Mouse (Mus musculus) stomach, embryonic 14.5 days (tissue): ENCODE measurements around the gene Trim30b. TPM values are rescaled to one million over a fixed set of nuclear protein-coding genes. Genes with fewer than 3 reads are reported as not detected.
"Not testable (repeated sequence)": the region's sequence is repeated elsewhere in the genome, so short reads cannot be mapped to it uniquely, and the experiment has no call there.

ENCODE experiments used
- ATAC-seq: fragments of 200-750 bp; cut with Nextera tagmentation; 2 replicates; pipeline ENCODE4 v1.8.0; 2017; ENCODE audit warnings: low read depth, moderate TSS enrichment; ENCODE audit not compliant: insufficient number of reproducible peaks, insufficient read depth, low FRiP score
- H3K27ac ChIP-seq: fragments of 300-500 bp; sonication (generic); 2 replicates; pipeline ENCODE4 v1.5.1; 2014; ENCODE audit warnings: mild to moderate bottlenecking, low read length, moderate library complexity, mixed read lengths
- H3K27me3 ChIP-seq: fragments of 300-500 bp; sonication (generic); 2 replicates; pipeline ENCODE4 v1.6.1; 2014; ENCODE audit warnings: low read length, control low read depth, mixed read lengths; ENCODE audit not compliant: control insufficient read depth, insufficient read depth
- H3K36me3 ChIP-seq: fragments of 300-500 bp; sonication (generic); 2 replicates; pipeline ENCODE4 v1.6.1; 2014; ENCODE audit warnings: mild to moderate bottlenecking, control low read depth, low read length, moderate library complexity, mixed read lengths; ENCODE audit not compliant: control insufficient read depth, insufficient read depth
- H3K4me1 ChIP-seq: fragments of 300-500 bp; sonication (generic); 2 replicates; pipeline ENCODE4 v1.6.1; 2014; ENCODE audit warnings: low read length, control low read depth, mixed read lengths; ENCODE audit not compliant: control insufficient read depth, insufficient read depth
- H3K4me2 ChIP-seq: fragments of 300-500 bp; sonication (generic); replicated peaks from 2 replicates; pipeline ENCODE4 v1.6.1; 2014; ENCODE audit warnings: low read depth, low read length, control low read depth
- H3K4me3 ChIP-seq: fragments of 300-500 bp; sonication (generic); 2 replicates; pipeline ENCODE4 v1.5.1; 2014; ENCODE audit warnings: low read depth, low read length, control low read depth
- H3K9ac ChIP-seq: fragments of 300-500 bp; sonication (generic); replicated peaks from 2 replicates; pipeline ENCODE4 v1.6.1; 2014; ENCODE audit warnings: low read depth, mild to moderate bottlenecking, control low read depth, low read length, moderate library complexity, mixed read lengths
- H3K9me3 ChIP-seq: fragments of 300-500 bp; sonication (generic); 2 replicates; pipeline ENCODE4 v1.6.1; 2016; ENCODE audit warnings: low read depth, low read length, control low read depth; ENCODE audit not compliant: control insufficient read depth
- WGBS: fragments of 180-500 bp; shearing (Covaris S2); extraction: QIAGEN DNeasy Blood & Tissue Kit; methylation state at CpG from one replicate; pipeline ENCODE4 v1.1.7; 2014; 5-methylcytosine and 5-hydroxymethylcytosine counted together
- polyA plus RNA-seq: library from polyadenylated mRNA; unstranded; fragments of >200 nt; fragmentation: Nextera tagmentation; extraction: Ambion mirVana; gene quantifications from 2 replicates; pipeline ENCODE4 v1.2.1, GENCODE M21; 2014

The Trim30b gene
- polyA plus RNA-seq, 1 experiment from 2014 or later: 0.22 TPM

GRCm38 (mm10) chr7:104348043-104348442 is 21.6 kb downstream of the Trim30b start:
- not testable (repeated sequence) for ATAC-seq, H3K4me2 ChIP-seq, H3K9me3 ChIP-seq, H3K27me3 ChIP-seq, H3K4me1 ChIP-seq, H3K36me3 ChIP-seq, H3K27ac ChIP-seq, H3K4me3 ChIP-seq, H3K9ac ChIP-seq
- 87% methylated on average over 4 of the region's 4 CpGs for WGBS

- H3K27me3 ChIP-seq, H3K36me3 ChIP-seq, H3K27ac ChIP-seq, H3K4me3 ChIP-seq, H3K9ac ChIP-seq, H3K9me3 ChIP-seq, H3K4me2 ChIP-seq, ATAC-seq, H3K4me1 ChIP-seq: not testable (repeated sequence)
- 83% methylated on average over 2 of the region's 4 CpGs for WGBS
These were observed 28.9 kb downstream of the Trim30b start for GRCm38 (mm10) chr7:104340744-104341143.

GRCm38 (mm10) chr7:104335547-104335946 is 34.1 kb downstream of the Trim30b start:
- H3K27ac ChIP-seq, H3K4me3 ChIP-seq, H3K4me1 ChIP-seq, H3K27me3 ChIP-seq, H3K9me3 ChIP-seq, ATAC-seq, H3K36me3 ChIP-seq, H3K4me2 ChIP-seq, H3K9ac ChIP-seq: not testable (repeated sequence)
- WGBS: 80% methylated on average over 3 of the region's 3 CpGs

- ATAC-seq, H3K4me2 ChIP-seq, H3K4me1 ChIP-seq, H3K9me3 ChIP-seq, H3K27me3 ChIP-seq, H3K27ac ChIP-seq, H3K4me3 ChIP-seq, H3K9ac ChIP-seq, H3K36me3 ChIP-seq: not testable (repeated sequence)
- 93% methylated on average over 2 of the region's 2 CpGs for WGBS
These were observed 40.5 kb downstream of the Trim30b start, which contains the start of gene Trim34b for GRCm38 (mm10) chr7:104329171-104329570. Gene Trim34b (plus strand): TSS chr7:104329471.

- no peak overlapping the region for H3K4me2 ChIP-seq
- H3K27ac ChIP-seq: no peak overlapping the region
- 69% methylated on average over 9 of the region's 9 CpGs for WGBS
- no peaks in the 10 kb centered on the region for H3K27me3 ChIP-seq
- no peaks in the 10 kb centered on the region for H3K4me1 ChIP-seq
- H3K36me3 ChIP-seq: no peaks in the 10 kb centered on the region
- no peak overlapping the region for H3K4me3 ChIP-seq
- H3K9me3 ChIP-seq: no peaks in the 10 kb centered on the region
- no peak overlapping the region for H3K9ac ChIP-seq
- ATAC-seq: no peak
These were observed 47.7 kb downstream of the Trim30b start for GRCm38 (mm10) chr7:104322028-104322427.

- WGBS: 21% methylated on average over 4 of the region's 4 CpGs
- H3K4me3 ChIP-seq: peak within 1 kb of the TSS; percentile 31
- not testable (repeated sequence) for H3K27me3 ChIP-seq, H3K9ac ChIP-seq, H3K4me1 ChIP-seq, H3K9me3 ChIP-seq, H3K27ac ChIP-seq, H3K36me3 ChIP-seq
- peak; percentile 86 for ATAC-seq
- peak within 1 kb of the TSS; percentile 41 for H3K4me2 ChIP-seq
These were observed 54.2 kb downstream of the Trim30b start, which contains the start of gene Trim12a for GRCm38 (mm10) chr7:104315369-104316080. Gene Trim12a (minus strand): TSS chr7:104315466.

GRCm38 (mm10) chr7:104314796-104315353 is 54.8 kb downstream of the Trim30b start:
- ATAC-seq: no peak
- Histone ChIP-seq H3K9me3 (no peaks in the 10 kb centered on the region), H3K27ac (no peak overlapping the region), H3K4me1 (no peaks in the 10 kb centered on the region), H3K9ac (no peak overlapping the region), H3K4me3 (peak overlapping the region; percentile 31), H3K27me3 (no peaks in the 10 kb centered on the region), H3K36me3 (no peaks in the 10 kb centered on the region), H3K4me2 (peak overlapping the region; percentile 41)
- 11% methylated on average over 15 of the region's 15 CpGs for WGBS
